Mouse (Mus musculus) testis, adult 10 weeks (tissue): ENCODE results near the gene Adamts14. TPM values are rescaled to one million over a fixed set of nuclear protein-coding genes. Genes with fewer than 3 reads are reported as not detected.

Source experiments
- polyA plus RNA-seq: library from polyadenylated mRNA; stranded (reverse); fragments of 350-450 nt; fragmentation: Illumina TruSeq; extraction: RNeasy Lipid Tissue Mini Kit (QIAGEN cat#74804); gene quantifications from one replicate; pipeline ENCODE4 v1.2.3, GENCODE M21; 2014; ENCODE audit warnings: low read depth, low replicate concordance

Gene Adamts14
- polyA plus RNA-seq = not detected

DNA sequence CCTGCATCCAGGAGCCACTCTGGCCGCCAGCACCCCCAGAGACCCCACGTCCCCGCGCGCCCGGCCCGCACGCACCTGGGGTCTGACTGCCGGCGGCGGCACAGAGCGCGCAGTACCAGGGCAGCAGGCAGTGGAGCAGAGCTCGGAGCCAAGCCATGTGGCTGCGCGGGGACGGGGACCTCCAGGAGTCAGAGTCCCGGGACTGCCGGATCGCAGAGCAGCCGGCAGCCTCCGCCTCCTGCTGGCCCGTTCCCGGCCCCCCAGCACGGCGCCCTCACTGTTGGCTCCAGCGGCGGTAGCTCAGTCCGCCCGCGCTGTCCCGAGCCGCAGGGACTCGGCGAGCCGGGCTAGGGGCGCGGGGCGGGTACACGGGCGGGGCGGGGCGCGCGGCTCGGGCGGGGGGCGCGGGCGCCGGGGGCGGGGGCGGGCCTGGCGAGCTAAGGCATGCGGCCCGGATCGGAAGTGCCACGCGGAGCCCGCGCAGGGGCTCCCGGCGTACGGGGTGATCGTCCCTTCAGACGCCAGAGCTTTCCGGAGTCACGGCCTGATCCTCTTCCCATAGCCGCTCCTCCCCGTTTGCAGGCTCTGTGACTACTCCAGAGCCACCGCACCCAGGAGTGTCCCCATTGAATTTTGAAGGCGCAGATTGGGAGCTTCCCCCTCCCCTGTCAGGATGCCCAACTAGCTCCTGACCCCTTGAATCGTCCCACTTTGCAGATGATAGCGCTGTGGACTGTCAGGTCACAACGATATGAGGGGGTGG, at the start of gene Adamts14:
TSS of gene Adamts14 (minus strand) at position 358 of the 763 bp plus-strand sequence.

DNA sequence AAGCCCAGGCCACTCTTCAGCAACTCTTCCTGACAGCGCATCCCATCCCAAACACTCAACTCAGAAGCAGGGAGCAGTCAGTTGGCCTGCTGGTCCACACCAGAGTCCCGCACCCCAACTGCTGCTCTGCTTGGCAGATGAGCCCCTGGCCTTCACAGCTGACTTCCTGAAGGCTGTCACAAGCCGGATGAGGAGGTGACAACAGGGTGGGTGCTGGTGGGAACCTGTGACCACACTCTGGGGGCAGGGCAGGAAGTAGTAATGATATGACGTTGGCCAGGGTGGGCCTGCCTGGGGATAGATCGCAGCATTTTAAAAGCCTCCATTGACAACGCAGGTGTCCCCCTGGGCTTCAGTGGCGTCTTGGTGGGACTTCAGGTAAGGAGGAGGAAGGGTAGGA, 24.2 kb upstream of the Adamts14 start, which contains the start of gene Prf1:
TSS of gene Prf1 (plus strand) at position 357 of the 400 bp plus-strand sequence.

DNA sequence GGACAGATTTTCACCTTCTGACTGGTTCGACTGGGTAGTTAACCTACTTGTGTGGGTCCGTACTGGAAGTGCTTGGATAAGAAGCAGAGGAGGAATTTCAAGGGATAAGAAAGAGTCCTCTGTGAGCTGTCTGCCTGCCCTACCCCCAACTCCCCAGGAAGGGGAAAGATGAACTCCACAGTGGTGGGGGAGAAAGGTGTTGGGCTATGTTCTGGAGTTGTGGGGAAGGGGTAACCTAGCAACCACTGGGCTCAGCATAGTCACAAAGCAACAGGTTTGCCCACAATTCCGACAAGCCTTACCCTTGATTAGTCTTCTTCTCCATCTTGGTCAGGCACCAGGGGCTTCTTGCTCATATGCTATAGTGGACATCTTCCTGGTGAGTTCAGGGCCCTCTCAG, 101.6 kb downstream of the Adamts14 start, which contains the start of gene Tbata:
TSS of gene Tbata (plus strand) at position 301 of the 400 bp plus-strand sequence.

DNA sequence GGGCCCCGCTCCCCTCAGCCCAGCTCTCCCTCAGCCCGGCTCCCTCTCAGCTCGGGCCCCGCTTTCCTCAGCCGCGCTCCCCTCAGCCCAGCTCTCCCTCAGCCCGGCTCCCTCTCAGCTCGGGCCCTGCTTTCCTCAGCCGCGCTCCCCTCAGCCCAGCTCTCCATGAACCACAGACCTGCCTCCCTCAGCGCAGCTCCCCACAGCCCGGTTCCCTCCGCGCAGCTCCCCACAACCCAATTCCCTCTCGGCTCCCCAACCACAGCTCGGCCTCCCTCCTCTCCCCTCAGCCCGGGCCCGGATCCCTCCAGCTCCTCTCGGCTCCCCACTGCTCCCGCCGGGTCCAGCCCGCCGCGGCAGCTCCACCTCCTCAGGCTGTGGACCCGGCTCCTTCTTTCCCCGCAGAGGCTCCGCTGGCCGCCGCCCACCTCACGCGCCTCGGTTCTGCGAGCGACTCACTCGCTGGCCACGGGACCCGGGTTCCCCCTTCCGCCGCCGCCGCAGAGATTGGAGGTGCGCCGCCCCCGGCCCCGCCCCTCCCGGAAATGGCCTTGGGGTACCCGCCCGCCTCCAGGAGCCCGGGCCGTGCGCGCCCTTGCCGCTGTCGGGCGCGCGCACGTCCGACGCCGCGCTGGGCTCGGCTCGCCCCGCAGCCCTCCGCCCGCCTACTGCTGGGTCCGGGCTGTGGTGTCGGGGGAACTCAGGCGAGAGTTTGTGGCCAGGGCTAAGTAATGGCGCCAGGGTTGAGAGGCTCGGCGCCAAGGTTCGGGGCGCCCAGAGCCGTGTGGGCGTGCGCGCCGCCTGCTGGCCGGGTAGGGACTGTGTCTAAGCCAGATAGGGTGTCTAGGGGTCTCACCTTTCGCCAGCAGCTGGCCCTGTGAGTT, 125.8 kb downstream of the Adamts14 start, which contains the start of gene Sgpl1:
TSS of gene Sgpl1 (minus strand) at position 547 of the 884 bp plus-strand sequence.

Other genes with a start within 250 kb of the Adamts14 start
- gene Pcbd1, start 184.1 kb downstream of the Adamts14 start, polyA plus RNA-seq = 0.90 TPM
- gene Sgpl1, start 125.7 kb downstream of the Adamts14 start, polyA plus RNA-seq = 22.8 TPM
- 88.5 TPM for gene Tbata, start 101.5 kb downstream of the Adamts14 start, polyA plus RNA-seq
- gene Prf1, start 24.4 kb upstream of the Adamts14 start, polyA plus RNA-seq = not detected
- gene Pald1, start 110.1 kb upstream of the Adamts14 start, polyA plus RNA-seq = 0.99 TPM
- not detected for gene Nodal, start 144.5 kb upstream of the Adamts14 start, polyA plus RNA-seq
- 8.2 TPM for gene Eif4ebp2, start 179.2 kb upstream of the Adamts14 start, polyA plus RNA-seq
- gene Lrrc20, start 202.4 kb upstream of the Adamts14 start, polyA plus RNA-seq = 1.1 TPM